Mouse (Mus musculus) CH12.LX (cell line): ENCODE measurements around the gene Rexo1. TPM values are rescaled to one million over a fixed set of nuclear protein-coding genes. Genes with fewer than 3 reads are reported as not detected.
A peak's percentile ranks its signal among the peaks of the same experiment; 100 is the strongest.

Experiments
- DNase-seq: peaks from one replicate; pipeline ENCODE4 v3.0.0-alpha.2; 2013; ENCODE audit errors: extremely low read depth
- H3K27ac ChIP-seq: 2 replicates; pipeline ENCODE4 v1.5.1; 2012; ENCODE audit warnings: low read depth, mild to moderate bottlenecking, control low read depth, moderate library complexity; ENCODE audit not compliant: insufficient read depth
- H3K27me3 ChIP-seq: replicated peaks from 2 replicates; pipeline ENCODE3; 2012; ENCODE audit warnings: inconsistent platforms
- H3K36me3 ChIP-seq, 2 experiments: replicated peaks in 1 of 2; 2 replicates each; pipeline versions ENCODE3 to v1.6.1; 2012; ENCODE audit warnings: inconsistent platforms in 1 of 2, low read length in 1 of 2, mild to moderate bottlenecking in 1 of 2, mixed read lengths in 1 of 2, moderate library complexity in 1 of 2; ENCODE audit not compliant: control insufficient read depth in 1 of 2, insufficient read depth in 1 of 2
- H3K4me1 ChIP-seq, 2 experiments: 2 replicates each; pipeline ENCODE4 v1.6.1; 2012; ENCODE audit warnings: inconsistent platforms in 1 of 2, moderate library complexity in 1 of 2; ENCODE audit not compliant: insufficient read depth in 2 of 2, control insufficient read depth in 1 of 2
- H3K4me2 ChIP-seq: 2 replicates; pipeline ENCODE4 v1.6.1; 2012; ENCODE audit warnings: low read depth, mild to moderate bottlenecking, control low read depth; ENCODE audit not compliant: poor library complexity, insufficient read depth, severe bottlenecking
- H3K4me3 ChIP-seq, 3 experiments: fragments of 150-350 bp in 1 of 3; sonication (generic) in 1 of 3; replicated peaks in 1 of 3; 2 replicates each; pipeline versions ENCODE3 to v1.5.1; 2011 to 2012; ENCODE audit warnings: low read depth in 2 of 3, low read length in 2 of 3, mild to moderate bottlenecking in 2 of 3, moderate library complexity in 2 of 3, control low read depth in 1 of 3, improper control_type of control experiment in 1 of 3, inconsistent platforms in 1 of 3, mixed read lengths in 1 of 3; ENCODE audit not compliant: poor library complexity in 1 of 3
- H3K79me2 ChIP-seq: replicated peaks from 2 replicates; pipeline ENCODE4 v1.6.1; 2012; ENCODE audit warnings: mild to moderate bottlenecking, moderate library complexity; ENCODE audit not compliant: control insufficient read depth, poor library complexity, insufficient read depth, severe bottlenecking; ENCODE audit errors: extremely low read depth
- H3K9ac ChIP-seq: 2 replicates; pipeline ENCODE4 v1.6.1; 2012; ENCODE audit warnings: low read depth, mild to moderate bottlenecking, control low read depth, moderate library complexity; ENCODE audit not compliant: insufficient read depth
- H3K9me3 ChIP-seq: replicated peaks from 2 replicates; pipeline ENCODE3; 2012; ENCODE audit warnings: low read length, inconsistent platforms, mixed read lengths
- BHLHE40 ChIP-seq: IDR thresholded peaks from 2 replicates; pipeline ENCODE4 v1.6.1; 2011; ENCODE audit warnings: mild to moderate bottlenecking, low read depth, low read length, improper control_type of control experiment
- CHD1 ChIP-seq: IDR thresholded peaks from 2 replicates; pipeline ENCODE4 v1.6.1; 2012; ENCODE audit warnings: low read depth, low read length, improper control_type of control experiment, inconsistent platforms
- CHD2 ChIP-seq: IDR thresholded peaks from 2 replicates; pipeline ENCODE4 v1.6.1; 2011; ENCODE audit warnings: low read length, improper control_type of control experiment
- CTCF ChIP-seq, 2 experiments: IDR thresholded peaks in 1 of 2; conservative IDR thresholded peaks in 1 of 2; 2 replicates each; pipeline ENCODE4 v1.5.1; 2011 to 2012; ENCODE audit warnings: low read depth in 2 of 2, low read length in 2 of 2, improper control_type of control experiment in 1 of 2, inconsistent platforms in 1 of 2, mild to moderate bottlenecking in 1 of 2, moderate library complexity in 1 of 2
- E2F4 ChIP-seq: IDR thresholded peaks from 2 replicates; pipeline ENCODE4 v1.6.1; 2011; ENCODE audit warnings: low read depth, low read length, improper control_type of control experiment; ENCODE audit not compliant: insufficient replicate concordance
- ELF1 ChIP-seq: IDR thresholded peaks from 2 replicates; pipeline ENCODE4 v1.6.1; 2014; ENCODE audit warnings: low read depth, mild to moderate bottlenecking, inconsistent platforms, low read length, improper control_type of control experiment
- EP300 ChIP-seq: IDR thresholded peaks from 2 replicates; pipeline ENCODE4 v1.6.1; 2011; ENCODE audit warnings: low read length, improper control_type of control experiment
- ETS1 ChIP-seq: conservative IDR thresholded peaks from 2 replicates; pipeline ENCODE4 v1.6.1; 2012; ENCODE audit warnings: low read depth, mild to moderate bottlenecking, inconsistent platforms, low read length, improper control_type of control experiment, moderate library complexity
- GABPA ChIP-seq: IDR thresholded peaks from 2 replicates; pipeline ENCODE4 v1.6.1; 2012; ENCODE audit warnings: low read depth, low read length, improper control_type of control experiment, inconsistent platforms; ENCODE audit not compliant: insufficient replicate concordance
- HCFC1 ChIP-seq: IDR thresholded peaks from 2 replicates; pipeline ENCODE4 v1.6.1; 2012; ENCODE audit warnings: low read depth, mild to moderate bottlenecking, inconsistent platforms, low read length, improper control_type of control experiment
- IRF4 ChIP-seq: IDR thresholded peaks from 2 replicates; pipeline ENCODE4 v1.6.1; 2014; ENCODE audit warnings: low read depth, mild to moderate bottlenecking, inconsistent platforms, low read length, improper control_type of control experiment
- JUN ChIP-seq: IDR thresholded peaks from 2 replicates; pipeline ENCODE4 v1.6.1; 2011; ENCODE audit warnings: low read depth, mild to moderate bottlenecking, low read length, improper control_type of control experiment, moderate library complexity; ENCODE audit not compliant: insufficient read depth
- KAT2A ChIP-seq: IDR thresholded peaks from 2 replicates; pipeline ENCODE4 v1.6.1; 2012; ENCODE audit warnings: low read length, improper control_type of control experiment, inconsistent platforms; ENCODE audit not compliant: insufficient replicate concordance
- MAFK ChIP-seq: IDR thresholded peaks from 2 replicates; pipeline ENCODE4 v1.6.1; 2011; ENCODE audit warnings: low read length, improper control_type of control experiment; ENCODE audit not compliant: insufficient replicate concordance
- MAX ChIP-seq: IDR thresholded peaks from 2 replicates; pipeline ENCODE4 v1.6.1; 2011; ENCODE audit warnings: low read length, improper control_type of control experiment
- MEF2A ChIP-seq: IDR thresholded peaks from 2 replicates; pipeline ENCODE4 v1.6.1; 2014; ENCODE audit warnings: low read depth, mild to moderate bottlenecking, inconsistent platforms, low read length, improper control_type of control experiment, borderline replicate concordance
- MXI1 ChIP-seq: IDR thresholded peaks from 2 replicates; pipeline ENCODE4 v1.6.1; 2011; ENCODE audit warnings: mild to moderate bottlenecking, low read depth, low read length, improper control_type of control experiment
- MYC ChIP-seq: IDR thresholded peaks from 2 replicates; pipeline ENCODE4 v1.6.1; 2011; ENCODE audit warnings: low read depth, mild to moderate bottlenecking, improper control_type of control experiment, low read length
- NELFE ChIP-seq: IDR thresholded peaks from 2 replicates; pipeline ENCODE4 v1.6.1; 2011; ENCODE audit warnings: low read depth, low read length, improper control_type of control experiment
- NRF1 ChIP-seq: IDR thresholded peaks from 2 replicates; pipeline ENCODE4 v1.6.1; 2014; ENCODE audit warnings: low read depth, mild to moderate bottlenecking, inconsistent platforms, low read length, improper control_type of control experiment, moderate library complexity
- PAX5 ChIP-seq: IDR thresholded peaks from 2 replicates; pipeline ENCODE4 v1.6.1; 2012; ENCODE audit warnings: low read length, inconsistent platforms, mixed read lengths
- POLR2A ChIP-seq: IDR thresholded peaks from 2 replicates; pipeline ENCODE4 v1.6.1; 2011; ENCODE audit warnings: low read depth, mild to moderate bottlenecking, improper control_type of control experiment, low read length
- RAD21 ChIP-seq: IDR thresholded peaks from 2 replicates; pipeline ENCODE4 v1.6.1; 2011; ENCODE audit warnings: low read depth, mild to moderate bottlenecking, low read length, improper control_type of control experiment, moderate library complexity
- RCOR1 ChIP-seq: conservative IDR thresholded peaks from 2 replicates; pipeline ENCODE4 v1.6.1; 2012; ENCODE audit warnings: low read depth, mild to moderate bottlenecking, inconsistent platforms, low read length, improper control_type of control experiment
- SIN3A ChIP-seq: IDR thresholded peaks from 2 replicates; pipeline ENCODE4 v1.6.1; 2012; ENCODE audit warnings: low read length, improper control_type of control experiment, inconsistent platforms
- SMC3 ChIP-seq: IDR thresholded peaks from 2 replicates; pipeline ENCODE4 v1.6.1; 2011; ENCODE audit warnings: low read depth, low read length, improper control_type of control experiment
- TBP ChIP-seq: conservative IDR thresholded peaks from 2 replicates; pipeline ENCODE4 v1.6.1; 2011; ENCODE audit warnings: low read depth, low read length, improper control_type of control experiment
- TCF12 ChIP-seq: IDR thresholded peaks from 2 replicates; pipeline ENCODE4 v1.6.1; 2014; ENCODE audit warnings: low read depth, mild to moderate bottlenecking, inconsistent platforms, low read length, improper control_type of control experiment
- UBTF ChIP-seq: IDR thresholded peaks from 2 replicates; pipeline ENCODE4 v1.6.1; 2012; ENCODE audit warnings: low read depth, mild to moderate bottlenecking, inconsistent platforms, low read length, improper control_type of control experiment, moderate library complexity
- USF1 ChIP-seq: IDR thresholded peaks from 2 replicates; pipeline ENCODE4 v1.6.1; 2014; ENCODE audit warnings: low read depth, mild to moderate bottlenecking, inconsistent platforms, low read length, improper control_type of control experiment
- ZKSCAN1 ChIP-seq: IDR thresholded peaks from 2 replicates; pipeline ENCODE4 v1.6.1; 2012; ENCODE audit warnings: low read depth, inconsistent platforms, low read length, improper control_type of control experiment, borderline replicate concordance
- ZNF384 ChIP-seq: IDR thresholded peaks from 2 replicates; pipeline ENCODE4 v1.6.1; 2012; ENCODE audit warnings: low read depth, low read length, improper control_type of control experiment, inconsistent platforms
- dilution Hi-C: fragments of 300-500 bp; cut with MboI; formaldehyde crosslinking; loops from 2 replicates; pipeline ENCODE4 v1.14.3; 2020; ENCODE audit warnings: low sequenced_read_pairs; ENCODE audit not compliant: extremely low pct_unique_long_range_greater_than_20kb, extremely low pct_ligation_motif_present
- in situ Hi-C: fragments of 300-500 bp; cut with MboI; formaldehyde crosslinking; loops from 3 replicates; pipeline ENCODE4 v1.14.3; 2019; ENCODE audit warnings: low sequenced_read_pairs, low pct_ligation_motif_present, low pct_unique_long_range_greater_than_20kb, mixed read lengths
- polyA plus RNA-seq: library from polyadenylated mRNA; unstranded; fragments of >175 nt; gene quantifications from 2 replicates; pipeline ENCODE4 v1.2.1, GENCODE M21; 2012; ENCODE audit warnings: low read depth; ENCODE audit not compliant: insufficient read length
- total RNA-seq, 2 experiments: library from RNA; depleted of rRNA; stranded (reverse); fragments of 300-350 nt in 1 of 2; fragments of >200 nt in 1 of 2; gene quantifications; 2 replicates each; pipeline ENCODE4 v1.2.3; 2012 to 2014

Rexo1 gene
- total and polyA plus RNA-seq, 3 experiments = 7.0 to 41.9 (median 17.7) TPM

- no peaks in the 10 kb centered on the region for H3K27me3 ChIP-seq
- TF ChIP-seq NRF1 = 0 out of 2 replicates have a peak, but pooled peaks have one; percentile 13
- TF ChIP-seq CHD1 = peak; percentile 49; the same call in 1 of the 2 replicates
- 0 out of 2 replicates have a peak, but pooled peaks have one; percentile 18 for TF ChIP-seq MEF2A
- no peak for TF ChIP-seq ZNF384
- TF ChIP-seq, all 38 proteins: peak for 3
- peak overlapping the region; percentile 49 to 75 (median 60) for H3K4me3 ChIP-seq
- in situ Hi-C loops = no loop called here
- peaks cover 19 to 65% of the 10 kb centered on the region in 2 experiments for H3K4me1 ChIP-seq
- H3K9ac ChIP-seq = peak overlapping the region; percentile 94
- peak overlapping the region; percentile 89 for H3K4me2 ChIP-seq
- dilution Hi-C loops = no loop called here
- H3K36me3 ChIP-seq = peaks cover 16 to 53% of the 10 kb centered on the region in 2 experiments
- DNase-seq = peak; percentile 29
- peak overlapping the region; percentile 95 for H3K27ac ChIP-seq
- H3K79me2 ChIP-seq = peaks cover 59% of the 10 kb centered on the region
- H3K9me3 ChIP-seq = no peaks in the 10 kb centered on the region
Observed at GRCm38 (mm10) chr10:80570419-80570818, 9.1 kb upstream of the Rexo1 start.

- dilution Hi-C loops (no loop called here), in situ Hi-C loops (no loop called here)
- H3K79me2 ChIP-seq = peaks cover 51% of the 10 kb centered on the region
- H3K27ac ChIP-seq = peak overlapping the region; percentile 95
- peaks cover 16 to 52% of the 10 kb centered on the region in 2 experiments for H3K36me3 ChIP-seq
- peak overlapping the region; percentile 49 to 75 (median 60) for H3K4me3 ChIP-seq
- peaks cover 13 to 57% of the 10 kb centered on the region in 2 experiments for H3K4me1 ChIP-seq
- peak overlapping the region; percentile 89 for H3K4me2 ChIP-seq
- H3K9me3 ChIP-seq = no peaks in the 10 kb centered on the region
- DNase-seq = peak; percentile 92
- peak overlapping the region; percentile 94 for H3K9ac ChIP-seq
- no peaks in the 10 kb centered on the region for H3K27me3 ChIP-seq
- TF ChIP-seq CHD1 = no peak
- no peak for TF ChIP-seq SMC3
- no peak for TF ChIP-seq BHLHE40
- TF ChIP-seq TCF12 = peak; percentile 32; the same call in 1 of the 2 replicates
- TF ChIP-seq ELF1 = 0 out of 2 replicates have a peak, but pooled peaks have one; percentile 36
- no peak for TF ChIP-seq E2F4
- TF ChIP-seq USF1 = no peak
- no peak for TF ChIP-seq RAD21
- no peak for TF ChIP-seq MXI1
- TF ChIP-seq ZKSCAN1 = no peak
- no peak for TF ChIP-seq PAX5
- TF ChIP-seq JUN = no peak
- TF ChIP-seq GABPA = no peak
- TF ChIP-seq NELFE = peak; percentile 55; the same call in 1 of the 2 replicates
- no peak for TF ChIP-seq SIN3A
- 0 out of 2 replicates have a peak, but pooled peaks have one; percentile 41 for TF ChIP-seq NRF1
- TF ChIP-seq KAT2A = no peak
- no peak for TF ChIP-seq RCOR1
- TF ChIP-seq ZNF384 = no peak
- TF ChIP-seq MYC = no peak
- TF ChIP-seq HCFC1 = no peak
- TF ChIP-seq POLR2A = peak; percentile 74
- no peak for TF ChIP-seq CTCF (conservative IDR thresholded peaks at IDR 0.05 in 1 of 2, IDR thresholded peaks at IDR 0.05 in 1 of 2; ENCODE audit: low read depth in 2 of 2, low read length in 2 of 2)
- TF ChIP-seq TBP = peak; percentile 67; the same call in 1 of the 2 replicates
- TF ChIP-seq ETS1 = no peak
- TF ChIP-seq CHD2 = no peak
- no peak for TF ChIP-seq MAX
- no peak for TF ChIP-seq MAFK
- TF ChIP-seq EP300 = no peak
- TF ChIP-seq UBTF = no peak
- no peak for TF ChIP-seq IRF4
Observed at GRCm38 (mm10) chr10:80569664-80570066, 8.3 kb upstream of the Rexo1 start.
